Mouse (Mus musculus): ENCODE results near the gene Cited2. TPM values are rescaled to one million over a fixed set of nuclear protein-coding genes. Genes with fewer than 3 reads are reported as not detected.

Gene Cited2
- polyA plus RNA-seq, 1 experiment from 2014 or later: 38.2 TPM

GRCm38 (mm10) chr10:17760750-17761613 lies 38.0 kb downstream of the Cited2 start:
- H3K36me3 ChIP-seq: no peaks in the 10 kb centered on the region
- ATAC-seq (ENCODE audit: insufficient number of reproducible peaks, low FRiP score, low TSS enrichment, low read depth): no peak

DNA sequence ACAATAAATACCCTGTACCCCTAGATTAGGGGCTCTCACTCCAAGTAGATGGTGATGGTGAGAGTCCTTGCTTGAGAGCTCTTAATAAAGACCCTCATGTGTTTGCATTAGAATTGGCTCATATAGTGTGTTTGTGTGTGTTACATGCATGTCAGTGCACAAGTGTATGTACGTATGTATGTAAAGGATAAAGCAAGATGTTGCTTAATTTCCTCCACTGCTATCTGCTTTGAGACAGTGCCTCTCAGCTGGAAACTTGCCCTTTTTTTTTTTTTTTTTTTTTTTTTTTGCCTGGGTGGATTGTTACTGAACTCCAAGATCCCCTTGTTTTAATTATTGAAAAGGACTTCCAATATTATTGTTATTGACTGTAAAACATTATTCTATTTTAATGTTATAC lies 38.6 kb downstream of the Cited2 start:
- ATAC-seq (ENCODE audit: insufficient number of reproducible peaks, low FRiP score, low TSS enrichment, low read depth): no peak
- Histone ChIP-seq H3K4me2 (no peak overlapping the region), H3K27me3 (no peaks in the 10 kb centered on the region), H3K4me3 (no peak overlapping the region), H3K4me1 (no peaks in the 10 kb centered on the region), H3K27ac (no peak overlapping the region), H3K9ac (no peak overlapping the region), H3K36me3 (no peaks in the 10 kb centered on the region), H3K9me3 (no peaks in the 10 kb centered on the region)
- 76% methylated on average over 1 of the region's 1 CpGs for WGBS

More at GRCm38 (mm10) chr10:17760750-17761613, 38.0 kb downstream of the Cited2 start:
- Histone ChIP-seq H3K9ac (no peak overlapping the region), H3K4me3 (no peak overlapping the region), H3K27me3 (no peaks in the 10 kb centered on the region), H3K27ac (no peak overlapping the region), H3K4me2 (no peak overlapping the region), H3K4me1 (no peaks in the 10 kb centered on the region), H3K9me3 (no peaks in the 10 kb centered on the region)
- WGBS: 67% methylated on average over 9 of the region's 9 CpGs

GRCm38 (mm10) chr10:17762946-17763345 lies 39.9 kb downstream of the Cited2 start:
- no peaks in the 10 kb centered on the region for H3K9me3 ChIP-seq
- no peaks in the 10 kb centered on the region for H3K36me3 ChIP-seq
- no peak overlapping the region for H3K9ac ChIP-seq
- no peak overlapping the region for H3K4me3 ChIP-seq
- H3K4me1 ChIP-seq: no peaks in the 10 kb centered on the region
- WGBS: 96% methylated on average over 8 of the region's 8 CpGs
- no peak overlapping the region for H3K27ac ChIP-seq
- H3K27me3 ChIP-seq: no peaks in the 10 kb centered on the region
- no peak for ATAC-seq (ENCODE audit: insufficient number of reproducible peaks, low FRiP score, low TSS enrichment, low read depth)
- no peak overlapping the region for H3K4me2 ChIP-seq

GRCm38 (mm10) chr10:17769856-17770255 lies 46.8 kb downstream of the Cited2 start:
- H3K9ac ChIP-seq: no peak overlapping the region
- H3K36me3 ChIP-seq: no peaks in the 10 kb centered on the region
- no peak overlapping the region for H3K4me3 ChIP-seq
- no peak overlapping the region for H3K27ac ChIP-seq
- no peaks in the 10 kb centered on the region for H3K4me1 ChIP-seq
- 41% methylated on average over 5 of the region's 5 CpGs for WGBS
- no peak overlapping the region for H3K4me2 ChIP-seq
- no peaks in the 10 kb centered on the region for H3K9me3 ChIP-seq
- H3K27me3 ChIP-seq: no peaks in the 10 kb centered on the region
- no peak for ATAC-seq (ENCODE audit: insufficient number of reproducible peaks, low FRiP score, low TSS enrichment, low read depth)

DNA sequence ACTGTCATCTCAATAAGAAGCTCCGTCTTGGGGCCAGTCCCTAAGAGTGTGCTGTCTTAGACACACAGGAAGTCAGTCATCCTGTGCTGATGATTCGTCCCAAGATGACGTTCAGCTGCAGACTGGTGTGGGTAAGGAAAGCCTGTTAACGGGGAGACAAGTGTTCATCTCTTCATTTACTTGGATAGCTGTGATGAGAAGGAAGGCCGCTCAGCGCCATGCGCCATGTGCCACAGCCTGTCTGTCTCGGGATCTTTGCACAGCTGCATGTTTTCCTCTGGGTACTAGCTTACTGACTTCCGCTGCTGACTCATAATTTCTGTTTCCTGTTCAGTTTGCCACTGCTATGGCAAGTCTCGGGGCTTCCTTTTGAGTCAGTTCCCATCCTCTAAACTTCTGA lies 49.3 kb downstream of the Cited2 start:
- Histone ChIP-seq H3K4me3 (no peak overlapping the region), H3K4me2 (no peak overlapping the region), H3K27ac (no peak overlapping the region), H3K4me1 (no peaks in the 10 kb centered on the region), H3K9ac (no peak overlapping the region), H3K27me3 (no peaks in the 10 kb centered on the region), H3K9me3 (no peaks in the 10 kb centered on the region), H3K36me3 (no peaks in the 10 kb centered on the region)
- 71% methylated on average over 10 of the region's 10 CpGs for WGBS
- ATAC-seq (ENCODE audit: insufficient number of reproducible peaks, low FRiP score, low TSS enrichment, low read depth): no peak

DNA sequence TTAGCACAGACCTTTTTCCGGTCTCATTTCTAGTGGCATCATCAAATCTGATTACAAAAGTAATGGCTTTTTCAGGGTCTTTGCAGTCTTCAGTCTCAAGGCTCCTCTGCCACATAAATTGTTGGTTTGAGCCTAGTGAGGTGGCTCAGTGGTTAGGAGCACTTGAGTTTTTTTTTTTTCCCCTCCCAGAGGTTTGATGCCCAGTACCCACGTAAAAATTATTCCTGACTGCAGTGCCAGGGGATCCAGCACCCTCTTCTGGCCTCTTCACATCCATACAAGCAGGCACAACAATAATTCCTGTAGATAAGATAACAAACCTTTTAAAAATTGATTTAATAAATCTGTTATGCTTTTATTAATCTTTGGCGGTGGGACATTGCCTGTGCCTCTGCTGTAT lies 51.3 kb downstream of the Cited2 start:
- Histone ChIP-seq H3K4me1 (no peaks in the 10 kb centered on the region), H3K4me2 (no peak overlapping the region), H3K4me3 (no peak overlapping the region), H3K9ac (no peak overlapping the region), H3K27ac (no peak overlapping the region), H3K27me3 (no peaks in the 10 kb centered on the region), H3K9me3 (no peaks in the 10 kb centered on the region), H3K36me3 (no peaks in the 10 kb centered on the region)
- no peak for ATAC-seq (ENCODE audit: insufficient number of reproducible peaks, low FRiP score, low TSS enrichment, low read depth)
- 78% methylated on average over 3 of the region's 3 CpGs for WGBS

GRCm38 (mm10) chr10:17775079-17775478 lies 52.1 kb downstream of the Cited2 start:
- no peak for ATAC-seq (ENCODE audit: insufficient number of reproducible peaks, low FRiP score, low TSS enrichment, low read depth)
- no peak overlapping the region for H3K27ac ChIP-seq
- H3K27me3 ChIP-seq: no peaks in the 10 kb centered on the region
- no peak overlapping the region for H3K4me3 ChIP-seq
- H3K4me1 ChIP-seq: no peaks in the 10 kb centered on the region
- no peaks in the 10 kb centered on the region for H3K9me3 ChIP-seq
- H3K36me3 ChIP-seq: no peaks in the 10 kb centered on the region
- 66% methylated on average over 4 of the region's 4 CpGs for WGBS
- no peak overlapping the region for H3K9ac ChIP-seq
- no peak overlapping the region for H3K4me2 ChIP-seq

Other genes starting within 250 kb of the Cited2 start
- gene Txlnb, start 73.0 kb downstream of the Cited2 start, polyA plus RNA-seq (2015; fragmentation: Nextera tagmentation; extraction: Ambion mirVana): 3.5 and 7.4 TPM in 2 replicates
- 5.8 and 7.3 TPM in 2 replicates for gene Heca, start 224.8 kb downstream of the Cited2 start, polyA plus RNA-seq (2015; fragmentation: Nextera tagmentation; extraction: Ambion mirVana)